Mouse (Mus musculus) testis, adult 2 months (tissue): Measurements from ENCODE around the gene Gm10577. TPM values are rescaled to one million over a fixed set of nuclear protein-coding genes. Genes with fewer than 3 reads are reported as not detected.

Source experiments
- H3K27ac ChIP-seq: fragments of 200-500 bp; 2 replicates; pipeline ENCODE4 v1.5.1; 2012; ENCODE audit warnings: low read depth, low read length; ENCODE audit not compliant: control insufficient read depth, insufficient read depth
- H3K27me3 ChIP-seq: fragments of 200-500 bp; 2 replicates; pipeline ENCODE4 v1.6.1; 2012; ENCODE audit warnings: mild to moderate bottlenecking, low read length, moderate library complexity; ENCODE audit not compliant: control insufficient read depth, insufficient read depth
- H3K36me3 ChIP-seq: fragments of 200-500 bp; 2 replicates; pipeline ENCODE4 v1.6.1; 2012; ENCODE audit warnings: mild to moderate bottlenecking, low read length; ENCODE audit not compliant: control insufficient read depth, insufficient read depth
- H3K4me1 ChIP-seq: fragments of 200-500 bp; 2 replicates; pipeline ENCODE4 v1.6.1; 2012; ENCODE audit warnings: low read length; ENCODE audit not compliant: control insufficient read depth, insufficient read depth
- H3K4me3 ChIP-seq: fragments of 200-500 bp; 2 replicates; pipeline ENCODE4 v1.5.1; 2012; ENCODE audit warnings: low read depth, mild to moderate bottlenecking, low read length, moderate library complexity, mixed read lengths; ENCODE audit not compliant: control insufficient read depth
- CTCF ChIP-seq: fragments of 200-500 bp; IDR thresholded peaks from 2 replicates; pipeline ENCODE4 v1.5.1; 2012; ENCODE audit warnings: low read depth, mild to moderate bottlenecking, inconsistent platforms, low read length, moderate library complexity; ENCODE audit not compliant: control insufficient read depth, insufficient read depth, insufficient replicate concordance
- POLR2A ChIP-seq: fragments of 200-500 bp; IDR thresholded peaks from 2 replicates; pipeline ENCODE4 v1.6.1; 2012; ENCODE audit warnings: low read depth, mild to moderate bottlenecking, inconsistent platforms, low read length, moderate library complexity; ENCODE audit not compliant: control insufficient read depth
- polyA plus RNA-seq: library from polyadenylated mRNA; depleted of rRNA; stranded (reverse); fragments of >200 nt; gene quantifications from 2 replicates; pipeline ENCODE4 v1.2.3, GENCODE M21; 2012; rRNA removed

Gene Gm10577
- polyA plus RNA-seq, 1 experiment = not detected

- H3K36me3 ChIP-seq = no peaks in the 10 kb centered on the region
Measured at GRCm38 (mm10) chr4:100974455-100975035, 46.0 kb downstream of the Gm10577 start.

GRCm38 (mm10) chr4:100973641-100974454 is 46.6 kb downstream of the Gm10577 start:
- no peak overlapping the region for H3K4me3 ChIP-seq
- no peaks in the 10 kb centered on the region for H3K36me3 ChIP-seq
- H3K27ac ChIP-seq = no peak overlapping the region
- H3K4me1 ChIP-seq = no peaks in the 10 kb centered on the region
- H3K27me3 ChIP-seq = no peaks in the 10 kb centered on the region
- TF ChIP-seq CTCF = no peak
- TF ChIP-seq POLR2A = no peak

More at GRCm38 (mm10) chr4:100974455-100975035, 46.0 kb downstream of the Gm10577 start:
- Histone ChIP-seq H3K4me3 (no peak overlapping the region), H3K27ac (no peak overlapping the region), H3K27me3 (no peaks in the 10 kb centered on the region), H3K4me1 (no peaks in the 10 kb centered on the region)
- TF ChIP-seq POLR2A = no peak
- TF ChIP-seq CTCF = no peak

Other genes with a start within 250 kb of the Gm10577 start
- 10.0 and 12.1 TPM in 2 replicates for gene Cachd1, start 244.0 kb downstream of the Gm10577 start, polyA plus RNA-seq
- gene Raver2, start 48.3 kb upstream of the Gm10577 start, polyA plus RNA-seq = 1.3 and 1.7 TPM in 2 replicates
- 9.9 and 11.8 TPM in 2 replicates for gene Jak1, start 244.6 kb upstream of the Gm10577 start, polyA plus RNA-seq